Mouse (Mus musculus) left cerebral cortex, postnatal 10 days (tissue): ENCODE measurements around the gene Dapk1. TPM values are rescaled to one million over a fixed set of nuclear protein-coding genes. Genes with fewer than 3 reads are reported as not detected.

ENCODE experiments used
- total RNA-seq, 2 experiments: library from RNA; stranded (reverse); gene quantifications; 2 replicates each; pipeline ENCODE4 v1.2.3; 2021

Dapk1 gene
- total RNA-seq, 2 experiments from 2014 or later: 81.3 to 85.1 TPM

Other genes starting within 250 kb of the Dapk1 start
- gene BC051665, start 184.4 kb downstream of the Dapk1 start, total RNA-seq: not detected
- not detected for gene Ctsll3, start 200.9 kb downstream of the Dapk1 start, total RNA-seq